Mouse (Mus musculus) cortical plate, adult 2 months (tissue): ENCODE results near the gene Tmed11.

ENCODE experiments used
- CTCF ChIP-seq: fragments of 200-500 bp; IDR thresholded peaks from 2 replicates; pipeline ENCODE4 v1.5.1; 2011; ENCODE audit warnings: mild to moderate bottlenecking, control low read depth, low read length; ENCODE audit not compliant: insufficient read depth; ENCODE audit errors: extremely low read depth
- POLR2A ChIP-seq: fragments of 200-500 bp; IDR thresholded peaks from 2 replicates; pipeline ENCODE4 v1.6.1; 2011; ENCODE audit warnings: mild to moderate bottlenecking, low read length, control low read depth; ENCODE audit not compliant: insufficient read depth; ENCODE audit errors: extremely low read depth

DNA sequence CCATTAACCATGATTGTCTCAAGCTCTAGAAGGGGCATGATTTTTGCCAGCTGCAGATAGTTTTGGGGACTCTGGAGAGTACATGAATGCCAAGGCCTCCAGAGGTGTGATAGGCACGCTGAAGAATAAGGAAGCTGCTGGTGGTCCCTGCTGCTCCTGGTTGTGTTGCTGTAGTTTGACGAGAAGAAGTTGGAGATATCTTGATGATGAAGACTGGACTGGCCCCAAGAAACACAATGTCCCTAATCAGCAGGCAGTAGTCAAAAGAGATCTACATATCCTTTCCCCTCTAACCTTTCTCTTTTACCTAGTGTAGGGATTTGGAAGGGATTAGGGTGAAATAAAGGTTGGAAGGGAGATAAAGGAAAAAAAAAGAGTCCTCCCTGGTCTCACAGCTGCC, 52.6 kb downstream of the Tmed11 start:
- TF ChIP-seq CTCF (no peak), POLR2A (no peak)
